ENCODE assay signal across 23 mouse cellular contexts in genomic region chr9:111643369-111643768, GRCm38 (mm10). TPM values are rescaled to one million over a fixed set of nuclear protein-coding genes. Genes with fewer than 3 reads are reported as not detected.
"Had no signal": no experiment of that assay in that cellular context is flagged by ENCODE, and none has a peak within 500 bp of the region (broad histone marks: within the 10 kb centered on the region; RNA-seq: fewer than 3 reads in every experiment).

No protein-coding gene starts in this region.

- DNase-seq: kidney, adult 8-10 months; kidney, postnatal 10 days; kidney, postnatal 36 days; layer of hippocampus, postnatal 36 days; liver, embryonic 13.5 days; lung, adult 2 months; lung, postnatal 14 days; lung, postnatal 4 days; right cerebral cortex, adult 18-20 months; right cerebral cortex, postnatal 14 days; right cerebral cortex, postnatal 4 days; thymus, adult 2 months; thymus, postnatal 14 days; thymus, postnatal 4 days had no signal

- ATAC-seq: midbrain, embryonic 15.5 days had no signal

- H3K9me3 ChIP-seq: liver, embryonic 13.5 days; midbrain, embryonic 12.5 days; midbrain, embryonic 15.5 days; neural tube, embryonic 12.5 days; neural tube, embryonic 15.5 days had no signal

- H3K27me3 ChIP-seq: liver, embryonic 13.5 days; midbrain, embryonic 12.5 days; midbrain, embryonic 15.5 days; neural tube, embryonic 12.5 days; neural tube, embryonic 15.5 days had no signal

- H3K36me3 ChIP-seq: liver, embryonic 13.5 days; midbrain, embryonic 12.5 days; midbrain, embryonic 15.5 days; neural tube, embryonic 12.5 days; neural tube, embryonic 15.5 days had no signal

- H3K9ac ChIP-seq: liver, embryonic 13.5 days; midbrain, embryonic 12.5 days; midbrain, embryonic 15.5 days; neural tube, embryonic 12.5 days; neural tube, embryonic 15.5 days had no signal

- H3K4me3 ChIP-seq: left cerebral cortex, adult 2 months; liver, embryonic 13.5 days; midbrain, embryonic 12.5 days; midbrain, embryonic 15.5 days; neural tube, embryonic 12.5 days; neural tube, embryonic 15.5 days had no signal

- H3K4me2 ChIP-seq: liver, embryonic 13.5 days; midbrain, embryonic 12.5 days; midbrain, embryonic 15.5 days; neural tube, embryonic 12.5 days; neural tube, embryonic 15.5 days had no signal

- H3K27ac ChIP-seq: left cerebral cortex, adult 2 months; liver, embryonic 13.5 days; midbrain, embryonic 12.5 days; midbrain, embryonic 15.5 days; neural tube, embryonic 12.5 days; neural tube, embryonic 15.5 days; stomach, postnatal 0 days had no signal

- H3K4me1 ChIP-seq: liver, embryonic 13.5 days; midbrain, embryonic 12.5 days; midbrain, embryonic 15.5 days; neural tube, embryonic 12.5 days; neural tube, embryonic 15.5 days had no signal

RNA-seq across cellular contexts. Expression of gene Stac, which starts 46.8 kb away (rescaled TPM):
- total RNA-seq: liver, adult 2 months; megakaryocyte progenitor cell, adult 5-6 weeks; megakaryocyte-erythroid progenitor cell, adult 5-6 weeks had no signal
